Mouse (Mus musculus) megakaryocyte, embryonic 14.5 days (primary cell): ENCODE data around the gene Rhot1.

Source experiments
- FLI1 ChIP-seq: IDR thresholded peaks from 2 replicates; pipeline ENCODE4 v1.6.1; 2012; ENCODE audit warnings: low read length, inconsistent platforms, mixed read lengths
- GATA1 ChIP-seq: IDR thresholded peaks from 3 replicates; pipeline ENCODE4 v1.6.1; 2012; ENCODE audit warnings: mixed read lengths, low read length, inconsistent platforms, borderline replicate concordance

GRCm38 (mm10) chr11:80173963-80174670 lies 34.7 kb upstream of the Rhot1 start:
- TF ChIP-seq GATA1, result no peak
- no peak for TF ChIP-seq FLI1
